Mouse (Mus musculus) inflammation-experienced regulatory T-cells, adult 6 months (primary cell): ENCODE data around the gene Plekhd1. TPM values are rescaled to one million over a fixed set of nuclear protein-coding genes. Genes with fewer than 3 reads are reported as not detected.

Source experiments
- ATAC-seq: one replicate; pipeline ENCODE4 v1.8.0; 2017
- polyA plus RNA-seq, 3 experiments: library from polyadenylated mRNA; unstranded; fragments of 100-300 nt; shearing (Covaris generic); gene quantifications; one replicate each; pipeline ENCODE4 v1.2.1; 2017

Gene Plekhd1
- polyA plus RNA-seq, 3 experiments from 2014 or later: 1.5 to 2.4 TPM; not detected in 1

GRCm38 (mm10) chr12:80699144-80699531, 6.7 kb downstream of the Plekhd1 start:
- no peak for ATAC-seq

- no peak for ATAC-seq
These were observed 8.9 kb downstream of the Plekhd1 start for GRCm38 (mm10) chr12:80701332-80701731.

GRCm38 (mm10) chr12:80706208-80706914, 14.0 kb downstream of the Plekhd1 start:
- no peak for ATAC-seq

DNA sequence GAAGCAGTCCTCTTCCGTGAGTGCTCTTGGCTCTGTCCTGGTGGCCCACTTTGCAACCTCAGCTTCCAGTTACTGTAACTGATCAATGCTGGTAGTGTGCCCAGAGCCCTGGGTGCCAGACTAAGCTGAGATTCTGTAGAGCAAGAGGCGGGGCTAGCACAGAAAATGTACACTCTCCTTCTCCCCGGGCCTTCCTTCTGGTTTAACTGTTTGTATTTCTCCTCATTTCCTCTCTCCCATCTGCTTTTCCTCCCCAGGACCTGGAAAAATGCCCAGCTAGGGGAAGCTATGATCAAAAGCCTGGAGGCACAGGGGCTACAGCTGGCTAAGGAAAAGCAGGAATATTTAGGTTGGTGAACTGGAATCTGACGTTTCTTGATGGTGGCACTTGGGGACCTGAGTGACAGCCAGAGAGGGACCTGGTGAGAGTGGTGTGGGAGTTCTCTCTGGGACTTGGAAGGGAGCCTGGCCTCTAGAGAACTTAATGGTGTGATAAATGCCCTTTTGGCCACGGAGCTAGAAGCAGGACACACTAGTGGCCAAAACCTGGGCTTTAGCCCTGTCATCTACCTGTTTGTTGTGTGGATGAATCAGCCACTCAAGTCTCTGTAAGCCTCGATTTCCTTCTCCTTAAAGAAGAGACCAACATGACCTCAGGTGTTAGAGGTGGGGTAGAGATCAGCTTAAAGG, 14.7 kb downstream of the Plekhd1 start:
- ATAC-seq: no peak

DNA sequence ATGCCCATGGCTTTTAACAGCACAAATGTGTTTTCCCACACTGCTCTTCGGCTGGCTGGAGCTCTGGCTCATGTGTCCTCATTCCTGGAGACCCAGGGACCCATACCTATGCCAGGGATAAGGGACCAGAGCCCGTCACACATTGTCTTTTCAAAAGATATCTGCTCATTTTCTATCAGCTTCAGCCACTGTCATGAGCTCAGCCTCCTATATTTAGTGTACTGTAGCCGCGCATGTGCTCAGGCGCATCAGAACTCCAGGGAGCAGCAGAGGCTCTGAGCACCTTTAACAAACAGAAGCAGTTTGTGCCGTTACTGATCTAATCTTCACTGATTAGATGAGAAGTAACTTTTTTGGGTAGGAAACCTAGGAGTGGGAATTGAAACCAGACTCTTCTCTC, 23.5 kb downstream of the Plekhd1 start:
- ATAC-seq: no peak

- no peak for ATAC-seq
These were observed 26.8 kb downstream of the Plekhd1 start for GRCm38 (mm10) chr12:80719141-80719540.

GRCm38 (mm10) chr12:80720507-80720906, 28.1 kb downstream of the Plekhd1 start:
- no peak for ATAC-seq

DNA sequence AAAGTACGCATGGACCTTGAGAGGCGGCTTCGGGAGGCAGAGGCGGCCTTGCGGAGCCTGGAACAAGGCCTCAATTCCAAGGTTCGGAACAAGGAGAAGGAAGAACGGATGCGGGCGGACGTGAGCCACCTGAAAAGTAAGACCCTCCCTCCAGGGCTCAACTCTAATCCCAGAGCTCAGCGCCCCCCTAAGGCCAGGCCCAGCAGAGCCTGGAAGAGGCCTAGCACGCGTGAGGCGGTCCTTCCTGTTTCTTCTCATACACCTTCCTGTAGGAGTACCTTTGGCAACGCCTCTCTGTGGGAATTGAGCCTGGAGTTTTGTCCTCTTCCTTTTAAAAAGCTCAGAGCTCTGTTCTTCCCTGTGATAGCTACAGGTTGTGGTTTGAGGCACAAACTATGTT, 29.1 kb downstream of the Plekhd1 start:
- ATAC-seq: no peak

- ATAC-seq: no peak
These were observed 32.6 kb downstream of the Plekhd1 start for GRCm38 (mm10) chr12:80724853-80725559.

DNA sequence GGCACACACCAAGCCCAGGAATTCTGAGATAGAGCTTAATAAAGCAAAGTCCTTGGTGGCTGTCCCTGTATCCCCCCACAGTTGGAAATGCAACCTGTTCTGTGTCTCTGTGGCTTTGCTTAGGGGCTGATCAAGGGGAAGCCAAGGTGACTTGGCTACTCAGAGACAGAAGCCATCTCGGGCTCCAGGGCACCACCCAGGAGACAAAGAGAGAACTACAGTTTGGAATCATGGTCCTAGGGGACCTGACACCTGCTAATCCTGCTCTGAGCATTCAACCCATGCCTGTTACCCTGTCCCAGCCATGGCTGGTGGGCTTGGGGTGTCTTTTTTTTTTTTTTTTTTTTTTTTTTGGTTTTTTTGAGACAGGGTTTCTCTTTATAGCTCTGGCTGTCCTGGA, 35.8 kb downstream of the Plekhd1 start:
- no peak for ATAC-seq

- ATAC-seq: no peak
These were observed 36.4 kb downstream of the Plekhd1 start for GRCm38 (mm10) chr12:80728814-80729213.

- ATAC-seq: no peak
These were observed 37.6 kb downstream of the Plekhd1 start for GRCm38 (mm10) chr12:80729758-80730530.

- ATAC-seq: no peak
These were observed 38.2 kb downstream of the Plekhd1 start for GRCm38 (mm10) chr12:80730567-80730966.

DNA sequence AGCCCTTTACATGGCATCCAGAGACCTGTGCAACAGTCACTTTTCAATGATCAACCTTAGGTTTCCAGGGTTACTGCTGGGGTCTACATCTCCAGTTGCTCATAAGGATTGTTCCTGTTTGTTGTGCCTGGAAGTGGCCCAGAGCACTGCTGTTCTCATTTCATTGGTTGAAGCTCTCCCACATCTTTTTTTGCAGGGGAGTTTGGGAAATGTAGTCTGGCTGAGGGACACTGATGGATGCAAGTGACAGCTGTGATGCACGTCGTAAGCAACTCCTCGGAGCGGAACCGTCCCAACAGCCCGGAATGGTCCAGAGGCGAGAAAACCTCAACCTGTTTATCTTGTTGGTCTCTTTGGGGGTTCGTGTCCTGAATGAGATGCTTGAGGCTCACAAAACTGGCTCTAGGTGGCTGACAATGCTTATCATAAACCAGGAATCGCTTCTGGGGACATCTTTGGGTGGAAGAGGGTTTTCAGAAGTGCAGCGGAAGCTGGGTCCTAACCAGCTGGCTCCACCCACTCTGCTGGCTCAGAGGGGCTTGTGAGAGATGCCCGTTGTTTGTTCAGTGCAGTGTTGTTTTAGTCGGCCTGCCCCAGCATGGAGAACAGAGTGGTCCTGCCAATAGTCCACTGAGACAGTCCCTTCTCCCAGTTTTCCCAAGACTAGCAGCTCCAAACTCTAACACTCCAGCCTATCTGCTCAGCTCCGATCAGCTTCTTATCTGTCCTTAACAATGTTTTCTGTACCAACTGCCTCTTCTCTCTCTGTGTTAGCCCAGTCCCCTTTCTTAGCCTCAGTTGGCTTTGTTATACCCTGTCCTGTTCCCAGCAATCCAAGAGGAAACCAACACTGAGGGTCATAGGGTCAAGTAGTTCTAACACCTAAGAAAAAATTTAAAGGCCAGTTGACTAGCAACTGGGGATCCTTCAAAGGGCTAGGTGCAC, 42.4 kb downstream of the Plekhd1 start:
- no peak for ATAC-seq

DNA sequence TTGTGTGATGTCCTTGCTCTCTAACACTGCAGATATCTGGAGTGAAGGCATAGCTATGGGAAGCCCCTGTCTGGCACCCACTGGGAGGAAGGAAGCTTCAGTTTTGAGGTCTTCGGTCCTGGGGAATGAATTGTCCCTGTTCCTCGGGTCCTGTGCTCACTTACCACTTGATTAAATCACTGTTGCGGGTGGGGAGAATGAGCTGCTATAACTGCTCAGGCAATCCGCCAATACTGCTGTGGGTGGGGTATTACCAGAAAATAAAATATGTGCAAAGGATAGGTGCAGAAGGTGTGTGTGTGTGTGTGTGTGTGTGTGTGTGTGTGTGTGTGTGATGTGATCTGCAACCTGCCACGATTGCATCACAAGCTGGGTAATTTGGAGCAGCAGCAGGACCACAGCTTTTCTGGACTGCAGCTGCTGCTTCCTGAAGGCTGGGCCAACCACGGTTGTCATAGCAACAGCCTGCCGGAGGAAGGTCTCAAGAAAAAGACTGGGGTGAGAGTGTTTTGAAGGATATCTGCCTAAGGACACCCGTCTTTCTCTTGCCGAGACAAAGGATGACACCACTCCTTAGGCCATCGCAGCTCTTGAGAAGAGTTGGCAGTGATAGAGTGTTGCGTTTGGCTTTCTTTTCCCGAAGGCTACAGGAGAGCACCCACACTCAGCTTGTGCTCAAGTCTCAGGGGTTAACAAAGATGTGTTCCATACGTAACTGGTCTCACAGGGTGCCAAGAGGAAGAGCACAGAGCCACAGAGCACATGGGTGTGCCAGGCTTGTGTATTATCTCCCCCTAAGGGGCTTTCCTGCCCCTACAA, 44.3 kb downstream of the Plekhd1 start:
- no peak for ATAC-seq

DNA sequence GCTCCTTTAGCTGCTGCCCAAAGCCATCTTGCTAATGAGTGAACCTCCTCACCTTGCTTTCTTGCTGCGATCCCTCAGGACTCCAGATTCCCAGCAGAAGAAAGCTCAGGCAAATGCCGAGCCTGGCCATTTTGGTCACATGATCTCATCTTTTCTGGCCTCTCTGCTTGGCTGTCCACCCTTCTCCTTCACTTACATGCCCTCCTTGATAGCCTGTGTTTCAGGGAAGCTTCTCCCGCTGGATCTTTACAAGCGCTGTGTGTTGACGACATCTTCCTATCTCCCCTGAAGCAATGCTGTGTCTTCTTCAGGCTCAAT, 44.9 kb downstream of the Plekhd1 start:
- ATAC-seq: no peak

DNA sequence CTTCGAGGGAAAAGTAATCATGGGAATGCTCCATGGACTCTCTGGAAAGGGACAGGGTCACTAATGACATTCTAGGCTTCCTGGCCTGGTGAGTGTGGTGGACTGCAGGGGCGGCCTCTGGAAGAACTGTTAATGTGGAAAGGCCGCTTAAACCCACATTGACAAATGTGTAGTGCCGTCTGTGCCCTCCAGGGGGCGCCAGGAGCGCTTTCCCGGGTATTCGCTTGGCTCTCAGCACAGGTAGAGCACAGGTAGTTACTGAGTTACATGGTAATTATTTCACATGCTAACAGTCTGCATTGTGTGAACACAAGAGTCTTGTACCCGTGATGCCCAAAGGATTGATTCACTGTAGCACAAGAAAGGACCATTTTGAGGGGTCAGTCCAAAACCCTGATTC, 47.1 kb downstream of the Plekhd1 start:
- no peak for ATAC-seq

- no peak for ATAC-seq
These were observed 52.2 kb downstream of the Plekhd1 start for GRCm38 (mm10) chr12:80744614-80745013.

DNA sequence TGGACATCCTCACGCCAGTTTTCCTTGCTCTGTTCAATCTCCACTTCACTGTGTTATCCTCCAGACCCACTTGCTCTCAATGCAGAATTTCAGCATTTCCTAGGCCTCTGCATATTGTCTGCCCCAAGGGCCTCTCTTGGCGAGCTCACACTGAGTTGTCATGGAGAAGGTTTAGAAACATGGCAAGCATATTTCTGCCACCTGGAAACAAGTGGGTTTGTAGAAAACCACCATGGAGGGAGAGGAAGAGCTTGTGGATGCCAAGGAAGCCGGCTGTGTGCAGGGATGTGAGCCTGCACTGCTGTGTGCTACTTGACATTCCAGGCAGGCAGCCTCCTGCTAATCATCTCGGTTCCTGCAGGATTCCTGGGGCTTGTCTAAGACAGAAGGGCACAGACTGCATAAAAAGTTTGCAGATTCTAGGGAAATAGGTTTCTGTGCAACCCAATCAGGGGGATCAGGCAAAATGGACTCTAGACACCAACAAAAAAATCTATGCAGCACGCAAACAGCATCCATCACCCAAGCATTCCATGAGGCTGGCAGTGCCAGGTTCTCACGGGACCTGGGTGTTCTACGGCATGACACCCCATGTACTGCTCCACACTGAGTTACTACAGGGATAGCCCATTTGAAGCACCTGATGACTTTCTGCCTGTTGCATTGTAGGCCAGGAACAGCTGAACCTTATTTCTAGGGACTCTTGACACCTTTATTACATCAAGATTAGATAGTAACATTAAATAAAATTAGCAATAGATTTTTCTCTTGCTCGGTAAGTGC, 53.8 kb downstream of the Plekhd1 start:
- no peak for ATAC-seq

DNA sequence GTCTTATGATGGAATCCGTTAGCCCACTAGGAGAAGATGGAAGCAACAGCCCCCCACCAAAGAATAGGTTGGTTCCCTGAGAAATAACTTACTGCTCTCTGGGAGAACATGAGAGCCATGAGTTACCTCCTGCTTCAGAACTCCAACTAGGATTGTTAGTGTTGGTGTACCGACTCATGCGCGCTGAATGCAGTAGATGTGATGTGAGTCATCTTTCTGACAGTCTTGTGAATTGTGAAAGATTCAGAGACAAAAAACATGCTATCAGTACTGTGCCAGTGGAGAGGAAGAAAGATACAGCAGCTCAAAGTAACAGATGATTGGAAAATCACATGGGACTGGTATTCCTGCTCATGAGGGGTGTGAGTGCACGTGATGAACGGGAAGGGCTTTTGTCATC, 59.2 kb downstream of the Plekhd1 start:
- ATAC-seq: no peak
